Mouse (Mus musculus): Measurements from ENCODE around the gene Hint1.
A peak's percentile ranks its signal among the peaks of the same experiment; 100 is the strongest.

The Hint1 gene

GRCm38 (mm10) chr11:54860256-54861038, 5.7 kb upstream of the Hint1 start, which contains the start of gene Lyrm7:
TSS of gene Lyrm7 (minus strand) at chr11:54860916.
- ATAC-seq (ENCODE audit: insufficient number of reproducible peaks, low FRiP score, low TSS enrichment) = peak; percentile 96

GRCm38 (mm10) chr11:54861471-54862420, 4.4 kb upstream of the Hint1 start:
- ATAC-seq (ENCODE audit: insufficient number of reproducible peaks, low FRiP score, low TSS enrichment) = no peak

- no peak for ATAC-seq (ENCODE audit: insufficient number of reproducible peaks, low FRiP score, low TSS enrichment)
These were observed 3.3 kb upstream of the Hint1 start for GRCm38 (mm10) chr11:54862621-54863520.

- no peak for ATAC-seq (ENCODE audit: insufficient number of reproducible peaks, low FRiP score, low TSS enrichment)
These were observed 675 bp upstream of the Hint1 start for GRCm38 (mm10) chr11:54865330-54866085.

GRCm38 (mm10) chr11:54867049-54867385, 834 bp downstream of the Hint1 start:
- ATAC-seq (ENCODE audit: insufficient number of reproducible peaks, low FRiP score, low TSS enrichment) = no peak

GRCm38 (mm10) chr11:54867903-54868434, 1.8 kb downstream of the Hint1 start:
- ATAC-seq (ENCODE audit: insufficient number of reproducible peaks, low FRiP score, low TSS enrichment) = no peak

DNA sequence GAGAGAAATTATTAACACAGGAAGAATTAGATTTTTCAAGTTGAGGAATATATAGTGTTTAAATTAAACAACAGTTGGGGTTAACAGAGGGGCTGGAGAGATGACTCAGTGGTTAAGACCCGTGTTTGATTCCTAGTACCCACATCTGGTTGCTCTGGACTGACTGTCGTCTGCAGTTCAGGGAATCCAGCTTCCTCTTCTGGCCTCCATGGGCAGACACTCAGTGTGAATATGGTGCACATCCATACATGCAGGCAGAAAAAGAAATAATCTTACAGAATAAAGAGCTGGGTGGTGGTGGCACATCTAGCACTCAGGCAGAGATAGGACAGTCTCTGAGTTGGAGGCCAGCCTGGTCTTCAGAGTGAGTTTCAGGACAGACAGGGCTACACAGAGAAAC, 2.3 kb downstream of the Hint1 start:
- no peak for ATAC-seq (ENCODE audit: insufficient number of reproducible peaks, low FRiP score, low TSS enrichment)

DNA sequence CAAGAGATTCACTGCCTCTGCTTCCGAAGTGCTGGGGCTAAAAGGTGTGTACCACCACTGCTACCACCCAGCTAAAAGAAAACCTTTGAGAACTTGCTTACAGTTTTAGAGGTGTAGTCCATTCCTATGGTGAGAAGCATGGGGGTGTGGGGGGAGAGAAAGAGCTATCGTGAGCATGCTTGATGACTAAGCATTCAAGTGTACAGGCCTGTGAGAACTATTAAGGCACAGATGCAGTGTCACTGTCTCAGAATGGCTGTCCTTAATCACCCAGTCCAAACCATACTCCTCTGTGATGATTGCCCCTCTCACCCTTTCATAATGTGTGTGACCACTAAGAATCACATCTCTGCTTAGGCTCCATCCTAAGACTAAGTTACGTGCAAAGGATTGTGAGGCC, 3.1 kb downstream of the Hint1 start:
- ATAC-seq (ENCODE audit: insufficient number of reproducible peaks, low FRiP score, low TSS enrichment) = no peak

DNA sequence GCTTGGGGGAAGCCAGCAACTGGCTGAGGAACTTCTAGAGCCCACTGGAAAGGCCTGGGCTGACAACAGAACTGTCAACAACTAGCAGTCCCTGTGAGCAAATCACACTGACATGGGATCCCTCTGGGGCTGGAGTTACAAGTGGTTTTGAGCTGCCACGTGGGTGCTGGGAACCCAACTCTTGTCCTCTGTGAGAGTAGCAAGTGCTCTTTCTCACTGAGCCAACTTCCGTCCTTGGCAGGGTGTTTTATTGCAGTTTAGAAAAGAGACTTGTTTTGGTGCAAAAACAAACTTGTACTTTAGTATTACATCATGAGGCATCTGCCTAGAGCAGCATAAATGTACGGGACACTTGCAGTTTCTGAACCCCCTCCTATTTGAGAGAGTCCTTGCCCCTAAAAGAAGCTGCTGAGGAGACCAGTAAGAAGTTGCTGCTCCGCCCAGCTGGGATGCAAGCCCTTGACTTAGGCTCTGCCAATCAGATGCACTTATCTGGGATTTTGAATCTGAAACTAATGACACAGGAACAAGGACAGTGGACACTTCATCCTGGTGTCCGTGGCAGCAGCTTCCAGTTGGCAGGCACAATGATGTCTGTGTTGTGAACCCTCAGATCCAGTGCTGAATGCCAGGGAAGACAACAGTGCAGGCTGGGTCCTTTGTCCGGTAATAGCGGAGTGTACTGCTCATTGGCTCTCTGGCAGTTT, 5.8 kb downstream of the Hint1 start:
- ATAC-seq (ENCODE audit: insufficient number of reproducible peaks, low FRiP score, low TSS enrichment) = no peak

- no peak for ATAC-seq (ENCODE audit: insufficient number of reproducible peaks, low FRiP score, low TSS enrichment)
These were observed 9.8 kb downstream of the Hint1 start for GRCm38 (mm10) chr11:54876031-54876430.

- ATAC-seq (ENCODE audit: insufficient number of reproducible peaks, low FRiP score, low TSS enrichment) = no peak
These were observed 12.7 kb downstream of the Hint1 start for GRCm38 (mm10) chr11:54878893-54879292.

DNA sequence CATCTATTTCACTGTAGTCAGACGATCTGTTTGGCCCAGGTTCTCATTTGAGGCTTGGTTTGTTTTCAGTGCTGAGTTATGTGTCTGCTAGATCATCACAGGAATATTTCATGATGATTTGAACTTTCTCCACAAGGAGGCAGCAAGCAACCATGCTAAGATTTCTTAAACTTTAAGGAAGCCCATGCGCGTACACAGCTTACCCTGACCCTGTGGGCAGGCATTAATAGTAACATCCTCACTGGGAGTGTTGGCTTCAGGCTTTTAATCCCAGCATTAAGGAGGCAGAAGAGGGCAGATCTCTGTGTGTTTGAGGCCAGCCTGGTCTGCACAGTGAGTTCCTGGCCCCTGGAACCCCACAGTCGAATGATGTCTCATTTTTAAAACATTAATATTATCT, 13.3 kb downstream of the Hint1 start:
- ATAC-seq (ENCODE audit: insufficient number of reproducible peaks, low FRiP score, low TSS enrichment) = no peak

DNA sequence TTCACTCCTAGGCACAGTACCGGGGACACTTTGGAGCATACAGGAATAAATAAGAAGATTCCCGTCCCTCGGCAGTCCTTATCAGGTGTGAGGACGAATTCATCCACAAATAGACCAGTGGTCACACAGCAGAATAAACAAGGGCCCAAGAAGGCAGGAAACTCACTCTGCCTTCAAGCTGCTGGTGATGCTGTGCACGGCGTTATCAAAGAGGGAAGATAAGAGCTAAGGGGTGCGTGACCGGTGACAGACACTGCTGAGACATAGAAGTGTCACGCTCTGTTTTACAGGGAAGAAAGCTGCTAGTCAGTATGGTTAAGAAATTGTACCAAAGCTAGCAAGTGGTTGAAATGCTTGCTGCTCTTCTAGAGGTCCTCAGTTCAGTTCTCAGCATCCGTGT, 13.7 kb downstream of the Hint1 start:
- no peak for ATAC-seq (ENCODE audit: insufficient number of reproducible peaks, low FRiP score, low TSS enrichment)

DNA sequence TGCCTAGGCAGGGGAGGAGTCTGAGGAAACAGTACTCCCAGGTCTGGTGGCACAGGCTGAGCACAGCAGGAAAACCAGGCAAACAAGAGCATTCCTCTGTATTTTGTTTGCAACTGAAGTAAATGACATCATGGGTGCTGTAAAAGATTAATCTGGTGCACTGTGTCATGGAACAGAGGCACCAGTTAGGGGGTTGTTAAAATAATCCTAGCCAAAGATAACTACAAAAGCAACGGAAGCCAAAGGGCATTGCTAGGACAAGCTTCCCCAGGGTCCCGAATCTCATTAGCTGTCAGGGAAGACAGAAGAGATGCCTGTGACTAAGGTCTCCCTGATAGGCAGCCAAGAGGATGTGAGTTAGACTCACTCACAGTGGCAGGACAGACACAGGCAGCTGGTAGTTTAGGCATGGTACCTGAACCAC, 14.9 kb downstream of the Hint1 start:
- no peak for ATAC-seq (ENCODE audit: insufficient number of reproducible peaks, low FRiP score, low TSS enrichment)

- ATAC-seq (ENCODE audit: insufficient number of reproducible peaks, low FRiP score, low TSS enrichment) = no peak
These were observed 16.5 kb downstream of the Hint1 start for GRCm38 (mm10) chr11:54882671-54883070.

DNA sequence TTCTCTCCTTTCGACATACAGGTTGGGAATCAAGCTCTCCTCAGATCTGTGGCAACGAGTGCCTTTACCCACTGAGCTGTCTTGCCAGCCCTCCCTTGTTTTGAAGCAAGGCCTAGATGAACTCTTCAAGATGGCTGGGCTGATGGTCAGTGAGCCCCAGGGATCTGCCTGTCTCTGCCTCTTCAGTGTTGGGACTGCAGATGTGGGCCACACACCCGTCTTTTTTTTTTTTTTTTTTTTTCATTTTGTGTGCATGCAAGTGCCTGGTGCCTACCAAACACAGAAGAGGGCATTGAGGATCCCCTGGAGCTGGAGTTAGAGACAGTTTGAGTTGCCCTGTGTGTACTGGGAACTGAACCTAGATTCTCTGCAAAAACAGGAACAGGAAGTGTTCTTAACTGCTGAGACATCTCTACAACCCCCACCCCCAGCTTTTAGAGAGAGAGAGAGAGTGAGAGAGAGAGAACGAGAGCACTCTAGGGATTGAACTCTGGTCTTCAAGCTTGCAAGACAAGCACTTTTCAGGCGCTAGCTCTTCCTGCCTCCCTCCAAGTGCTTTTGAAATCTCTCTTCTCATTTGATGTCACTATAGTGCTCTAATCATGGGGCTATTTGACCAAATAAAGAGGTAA, 18.1 kb downstream of the Hint1 start:
- no peak for ATAC-seq (ENCODE audit: insufficient number of reproducible peaks, low FRiP score, low TSS enrichment)

GRCm38 (mm10) chr11:54884937-54885336, 18.8 kb downstream of the Hint1 start:
- ATAC-seq (ENCODE audit: insufficient number of reproducible peaks, low FRiP score, low TSS enrichment) = no peak

DNA sequence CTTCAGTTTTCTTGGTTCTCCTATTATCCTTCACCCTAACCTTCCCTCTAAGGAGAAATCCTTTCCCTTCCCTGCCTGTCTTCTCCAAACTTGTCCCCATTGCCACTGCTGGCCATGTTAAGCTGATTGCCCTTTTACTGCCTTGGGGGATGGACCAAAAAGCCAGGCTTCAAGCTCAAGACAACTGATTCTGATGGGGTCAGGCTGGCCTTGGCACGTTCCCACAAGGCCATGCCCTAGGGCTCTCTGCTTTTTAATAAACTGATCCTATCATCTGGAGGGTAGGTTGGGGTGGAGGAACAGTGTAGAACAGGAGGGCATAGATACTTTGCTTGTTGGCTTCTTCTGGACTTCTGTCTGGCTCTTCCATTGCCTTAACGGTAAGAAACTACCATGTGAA, 19.2 kb downstream of the Hint1 start:
- no peak for ATAC-seq (ENCODE audit: insufficient number of reproducible peaks, low FRiP score, low TSS enrichment)
